Mouse (Mus musculus) left cerebral cortex, adult 18-20 months (tissue): ENCODE measurements around the gene Nup43. TPM values are rescaled to one million over a fixed set of nuclear protein-coding genes. Genes with fewer than 3 reads are reported as not detected.
"Not testable (repeated sequence)": the region's sequence is repeated elsewhere in the genome, so short reads cannot be mapped to it uniquely, and the experiment has no call there.

ENCODE experiments used
- DNase-seq, 2 experiments: peaks; one replicate each; pipeline ENCODE4 v3.0.0; 2021 to 2022; ENCODE audit warnings: low spot score in 2 of 2, mixed read lengths in 1 of 2
- long read RNA-seq, 2 experiments: library from polyadenylated mRNA; stranded (forward); transcript quantifications; one replicate each; pipeline ENCODE4 v2.0.0; 2021
- total RNA-seq, 2 experiments: library from RNA; stranded (reverse); gene quantifications; 2 replicates each; pipeline ENCODE4 v1.2.3; 2021

Nup43 gene
- 1 to 10 TPM; 6.3 to 7.9 TPM for total RNA-seq
- long read RNA-seq, experiment 1, partial matches to known transcripts: 0 of 3 reads
- long read RNA-seq, experiment 1, other reads (novel, unspliced or antisense): 1 of 3 reads
- long read RNA-seq, experiment 2, transcript Nup43-201 (8 exons, 1,286 nt): major isoform, 6 of 6 reads
- long read RNA-seq, experiment 2, partial matches to known transcripts: 0 of 6 reads
- long read RNA-seq, experiment 2, other reads (novel, unspliced or antisense): 0 of 6 reads

- DNase-seq: peak; percentile 89 to 93
Measured at GRCm38 (mm10) chr10:7667342-7667802, at the start of gene Nup43. TSS of gene Nup43 (plus strand) at chr10:7667503.

- not testable (repeated sequence) for DNase-seq
Measured at GRCm38 (mm10) chr10:7617556-7617955, 49.7 kb upstream of the Nup43 start.

DNA sequence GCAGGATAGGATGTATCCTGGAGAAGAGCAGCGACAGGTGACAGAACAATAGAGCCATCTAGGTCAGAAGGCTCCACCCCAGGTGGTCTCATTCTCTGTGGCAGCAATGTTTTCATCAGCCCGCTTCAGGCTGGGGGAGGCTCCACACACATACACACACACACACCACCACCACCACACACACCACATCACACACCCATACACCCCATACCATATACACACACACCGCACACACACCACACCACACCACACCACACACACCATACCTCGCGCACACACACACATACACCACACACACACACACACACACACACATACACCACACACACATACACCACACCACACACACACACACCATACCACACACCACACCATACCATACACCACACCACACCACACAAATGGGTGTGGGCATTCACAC is 47.5 kb upstream of the Nup43 start:
- no peak for DNase-seq

- DNase-seq: no peak
Measured at GRCm38 (mm10) chr10:7620723-7621122, 46.6 kb upstream of the Nup43 start.

- no peak for DNase-seq
Measured at GRCm38 (mm10) chr10:7622378-7622777, 44.9 kb upstream of the Nup43 start.

- no peak for DNase-seq
Measured at GRCm38 (mm10) chr10:7623861-7624518, 43.3 kb upstream of the Nup43 start.

- no peak for DNase-seq
Measured at GRCm38 (mm10) chr10:7629092-7629491, 38.2 kb upstream of the Nup43 start.

DNA sequence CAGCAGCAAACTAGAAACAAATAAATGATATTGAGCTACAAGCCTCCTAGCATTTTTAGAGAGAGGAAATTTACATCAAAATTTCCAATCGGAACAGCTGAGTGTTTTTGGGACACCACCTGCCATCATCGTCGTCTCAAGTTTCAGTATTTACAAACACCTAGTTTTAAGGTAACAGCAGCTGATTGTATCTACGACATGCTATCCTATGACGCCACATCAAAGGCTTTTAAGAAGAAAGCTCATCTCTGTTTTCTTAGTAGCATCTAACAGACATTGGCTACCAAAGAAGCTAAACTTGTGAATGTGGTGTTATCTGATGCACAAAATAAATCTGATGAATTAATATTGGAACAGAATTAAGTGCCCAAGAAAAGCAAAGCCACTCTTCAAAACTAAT is 37.0 kb upstream of the Nup43 start:
- no peak for DNase-seq

GRCm38 (mm10) chr10:7630951-7631720 is 36.2 kb upstream of the Nup43 start:
- DNase-seq: no peak

DNA sequence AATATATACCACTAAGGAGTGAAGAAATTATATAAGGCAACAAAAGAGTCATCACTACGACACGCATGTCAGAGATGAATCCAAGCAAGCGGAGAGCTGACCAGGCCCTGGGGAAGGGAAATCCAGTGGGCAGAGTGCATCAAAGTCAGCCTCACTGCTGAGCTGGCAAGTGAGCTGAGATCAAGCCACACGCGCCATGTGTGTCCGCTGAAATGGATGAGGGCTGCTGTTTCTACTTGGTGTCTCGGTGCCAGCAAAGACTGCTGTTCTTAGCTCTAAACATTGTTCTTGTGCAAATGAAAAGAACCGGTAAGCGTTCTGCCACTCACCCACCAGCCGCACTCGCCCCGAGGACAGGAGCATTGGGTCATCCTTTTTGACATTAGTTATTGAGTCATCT is 26.9 kb upstream of the Nup43 start:
- no peak for DNase-seq

DNA sequence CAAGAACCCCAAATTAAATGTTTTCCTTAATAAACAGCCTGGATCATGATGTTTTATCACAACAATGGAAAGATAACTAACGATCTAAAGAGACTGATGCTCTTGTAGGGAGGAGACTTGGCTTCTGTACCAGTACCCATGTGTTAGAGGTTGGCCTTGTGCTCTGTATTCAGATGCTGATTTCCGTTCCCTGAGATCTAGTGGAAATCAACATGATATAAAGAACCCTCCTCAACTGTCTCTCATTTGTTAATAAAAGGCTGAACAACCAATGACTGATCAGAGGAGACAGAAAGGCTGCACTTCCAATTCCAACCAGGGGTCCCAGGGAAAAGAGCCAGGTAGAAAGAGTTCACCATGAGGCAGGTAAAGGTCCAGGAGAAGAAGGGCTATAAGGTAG is 21.4 kb upstream of the Nup43 start:
- no peak for DNase-seq

DNA sequence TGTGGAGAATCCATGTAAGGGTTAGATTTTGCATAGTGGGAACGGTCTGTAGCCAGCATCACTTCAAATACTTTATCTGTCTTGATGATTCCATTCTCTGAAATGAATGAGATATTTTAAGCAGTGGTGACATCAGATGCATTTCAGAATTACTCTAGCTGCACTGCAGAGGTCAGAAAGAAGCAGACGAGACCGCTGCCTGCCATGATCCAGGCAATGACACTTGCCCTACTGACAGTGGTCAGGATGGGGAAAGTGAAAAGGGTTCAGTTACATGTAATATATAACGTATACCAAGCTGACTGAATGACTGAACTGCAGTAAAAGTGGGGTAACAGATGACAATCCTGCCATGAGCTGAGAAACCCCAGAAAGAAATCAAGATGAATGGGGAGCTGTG is 18.2 kb upstream of the Nup43 start:
- DNase-seq: no peak

DNA sequence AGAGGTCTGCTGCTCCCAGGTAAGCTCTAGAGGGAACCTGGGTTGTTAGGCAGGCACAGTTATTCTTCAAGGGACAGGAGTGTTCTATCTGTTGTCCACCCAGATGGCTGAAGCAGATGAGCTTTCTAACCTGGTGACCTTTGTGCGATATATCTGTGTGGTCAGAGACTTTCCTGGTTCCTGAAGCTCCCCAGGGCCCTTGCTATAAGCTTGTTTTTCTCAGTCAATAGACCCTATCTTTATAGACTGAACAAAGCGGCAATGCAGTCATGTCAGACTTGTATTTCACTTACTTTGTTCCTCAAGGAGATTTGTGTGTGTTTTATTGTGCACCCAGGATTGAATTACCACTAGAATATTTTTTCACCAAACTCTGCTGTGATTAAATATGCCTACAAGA is 16.2 kb upstream of the Nup43 start:
- DNase-seq: no peak

- DNase-seq: no peak
Measured at GRCm38 (mm10) chr10:7662471-7663141, 4.7 kb upstream of the Nup43 start.

DNA sequence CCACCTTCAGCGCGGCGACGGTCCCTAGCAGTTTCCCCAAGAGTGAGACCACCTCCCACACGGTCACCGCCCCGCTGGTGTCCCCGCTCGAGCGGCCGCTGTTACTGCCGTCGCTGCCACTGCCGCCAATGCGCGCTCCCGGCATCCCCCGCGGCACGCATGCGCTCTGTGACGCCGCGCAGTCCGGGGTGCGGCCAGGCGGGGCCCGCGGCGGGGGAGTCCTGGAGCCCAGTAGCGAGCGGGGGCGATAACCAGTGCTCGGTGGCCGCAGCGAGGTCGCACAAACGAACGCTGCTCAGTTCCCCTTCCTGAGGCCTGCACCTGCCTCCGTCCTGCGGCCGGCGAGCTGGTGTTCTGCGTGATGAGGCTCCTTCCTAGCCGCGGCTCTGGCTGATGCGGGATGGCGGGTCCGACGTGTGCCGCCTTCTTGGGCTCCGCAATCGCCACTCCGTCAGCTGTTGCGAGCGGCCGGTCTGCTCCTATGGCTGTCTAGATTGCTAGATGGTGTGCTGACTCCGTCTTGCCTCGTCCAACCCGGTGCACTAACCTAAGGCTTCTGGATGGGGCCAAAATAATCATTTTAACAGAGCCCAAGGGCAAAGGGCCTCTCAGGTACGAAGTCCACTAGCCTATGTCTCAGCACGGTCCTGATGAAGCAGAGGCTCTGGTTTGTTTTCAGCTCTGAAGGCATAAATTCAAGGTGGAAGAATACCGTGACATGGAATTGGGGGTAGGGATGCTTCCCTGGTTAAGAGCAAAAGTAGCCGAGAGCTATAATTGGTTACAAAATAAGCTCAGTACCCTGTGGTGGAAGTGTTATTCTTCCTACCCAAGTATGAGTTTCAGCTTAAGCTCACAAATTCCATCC is 3.9 kb upstream of the Nup43 start:
- DNase-seq: peak; percentile 93 to 96

- DNase-seq: no peak
Measured at GRCm38 (mm10) chr10:7664027-7664526, 3.2 kb upstream of the Nup43 start.

DNA sequence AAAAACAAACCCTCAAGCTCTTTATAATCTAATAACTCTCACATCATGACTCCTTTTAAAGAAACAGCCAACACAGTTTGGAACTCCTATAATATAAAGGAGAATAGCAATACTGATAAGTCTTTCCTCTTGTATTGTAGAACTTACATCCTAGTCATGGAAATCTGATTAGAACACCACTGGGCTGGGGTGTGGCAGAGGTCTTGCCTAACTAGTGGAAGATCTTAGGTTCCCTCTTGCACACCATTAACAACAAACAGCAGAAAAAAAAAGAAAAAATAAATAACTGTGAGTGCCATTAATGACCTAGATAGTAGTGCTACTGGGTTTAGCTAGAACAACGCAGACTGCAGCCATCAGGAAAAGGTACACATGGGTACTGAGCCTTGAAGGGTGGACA is 2.4 kb upstream of the Nup43 start:
- DNase-seq: no peak

DNA sequence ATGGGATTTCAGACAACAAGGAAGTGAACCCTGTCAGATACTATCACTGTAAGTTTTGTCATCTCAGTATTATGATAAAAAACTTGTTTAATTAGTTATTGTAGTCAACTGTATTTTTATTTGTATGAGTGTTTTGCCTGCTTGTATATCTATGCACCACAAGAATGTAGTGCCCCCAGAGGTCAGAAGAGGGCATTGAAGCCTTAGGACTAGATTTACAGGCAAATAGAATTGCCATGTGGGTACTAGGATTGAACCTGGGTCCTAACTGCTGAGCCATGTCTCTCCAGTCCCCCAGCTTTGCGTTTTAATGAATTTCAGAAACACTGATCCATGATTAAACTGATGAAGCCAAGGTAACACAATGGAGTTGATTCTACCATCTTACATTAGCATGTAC is 6.4 kb downstream of the Nup43 start:
- no peak for DNase-seq

GRCm38 (mm10) chr10:7680731-7681301 is 13.5 kb downstream of the Nup43 start, which contains the start of the genes Pcmt1 and Lats1:
TSS of gene Pcmt1 (minus strand) at chr10:7681136.
TSS of gene Lats1 (plus strand) at chr10:7681214.
- DNase-seq: peak; percentile 90 to 93
